Mouse (Mus musculus): ENCODE measurements around the gene Bmp6. TPM values are rescaled to one million over a fixed set of nuclear protein-coding genes. Genes with fewer than 3 reads are reported as not detected.

Gene Bmp6
- total RNA-seq, 2 experiments from 2014 or later, result 8.7 to 9.2 TPM

GRCm38 (mm10) chr13:38353420-38354255 lies 8.7 kb downstream of the Bmp6 start:
- DNase-seq (ENCODE audit: low spot score in 2 of 2), result no peak

DNA sequence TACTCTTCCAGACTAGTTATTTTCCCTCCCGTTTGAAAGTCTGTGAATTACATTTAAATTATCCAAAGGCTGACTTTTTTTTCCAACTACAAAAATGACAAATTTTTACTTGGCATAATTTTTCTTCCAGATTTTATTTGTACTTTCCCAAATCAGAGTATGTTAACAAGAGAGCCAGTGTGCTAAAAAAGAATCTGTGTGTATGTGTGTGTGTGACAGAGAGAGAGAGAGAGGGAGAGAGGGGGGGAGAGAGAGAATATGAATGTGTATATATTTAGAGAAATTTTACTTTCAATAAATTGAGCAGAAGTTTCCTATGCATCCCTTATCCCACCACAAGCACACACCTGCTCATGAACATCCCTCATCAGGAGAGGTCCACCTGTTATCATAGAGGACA lies 9.4 kb downstream of the Bmp6 start:
- DNase-seq (ENCODE audit: low spot score in 2 of 2), result no peak

DNA sequence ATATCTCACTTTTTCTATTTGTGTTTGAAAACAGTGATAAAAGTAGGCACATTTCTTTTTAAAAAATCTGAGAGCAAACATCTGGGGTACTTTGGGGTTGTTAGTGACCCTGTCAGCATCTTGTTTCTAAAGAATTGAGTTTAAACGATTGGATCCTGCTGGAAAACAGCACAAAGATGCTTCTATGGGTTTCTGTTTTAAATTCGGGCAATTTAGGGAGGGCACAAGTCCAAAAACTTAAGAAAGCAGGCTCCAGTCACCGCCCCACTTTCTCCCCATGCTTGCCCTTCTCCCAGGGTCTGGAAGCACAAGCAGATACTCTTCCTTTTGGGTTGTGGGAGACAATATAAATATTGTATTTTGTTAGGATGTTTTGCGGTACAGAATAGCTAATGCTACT lies 14.1 kb downstream of the Bmp6 start:
- DNase-seq (ENCODE audit: low spot score in 2 of 2), result no peak

DNA sequence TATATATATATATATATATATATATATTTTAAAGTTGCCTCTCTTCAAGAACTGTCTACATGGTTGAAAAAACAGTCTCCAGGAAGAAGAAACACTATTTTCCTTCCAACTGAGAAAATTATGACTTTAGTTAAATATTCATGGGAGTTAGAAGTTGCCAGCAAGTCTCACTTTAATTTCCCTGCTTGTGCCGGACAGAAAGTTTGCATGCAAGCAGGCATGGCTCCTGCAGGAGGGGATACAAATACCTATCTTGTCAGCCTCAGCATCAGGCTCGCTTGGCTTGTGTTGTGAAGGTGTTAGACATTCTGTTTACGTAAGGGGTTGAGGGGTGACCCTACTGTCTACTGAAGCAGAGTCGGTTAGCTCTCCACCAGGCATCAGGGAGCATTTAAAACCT lies 17.8 kb downstream of the Bmp6 start:
- no peak for DNase-seq (ENCODE audit: low spot score in 2 of 2)

DNA sequence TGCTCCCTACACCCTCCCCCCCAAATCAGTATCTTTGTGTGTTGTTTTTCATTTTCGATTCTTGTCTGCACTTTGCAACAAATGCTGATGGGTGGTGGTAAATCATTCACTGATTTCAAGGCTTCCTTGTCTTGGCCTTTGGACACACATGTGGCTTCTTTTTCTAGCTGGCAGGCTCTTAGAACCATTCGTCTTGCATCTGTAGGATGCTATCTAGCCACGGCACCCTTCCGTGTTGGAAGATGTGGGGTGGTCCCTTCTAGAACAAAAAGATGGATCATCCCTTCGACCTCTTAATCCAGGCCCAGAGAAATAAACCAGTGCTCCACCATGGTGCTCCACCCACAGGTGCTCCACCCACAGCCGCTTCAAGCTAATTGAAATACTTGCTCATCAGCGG lies 19.0 kb downstream of the Bmp6 start:
- no peak for DNase-seq (ENCODE audit: low spot score in 2 of 2)

DNA sequence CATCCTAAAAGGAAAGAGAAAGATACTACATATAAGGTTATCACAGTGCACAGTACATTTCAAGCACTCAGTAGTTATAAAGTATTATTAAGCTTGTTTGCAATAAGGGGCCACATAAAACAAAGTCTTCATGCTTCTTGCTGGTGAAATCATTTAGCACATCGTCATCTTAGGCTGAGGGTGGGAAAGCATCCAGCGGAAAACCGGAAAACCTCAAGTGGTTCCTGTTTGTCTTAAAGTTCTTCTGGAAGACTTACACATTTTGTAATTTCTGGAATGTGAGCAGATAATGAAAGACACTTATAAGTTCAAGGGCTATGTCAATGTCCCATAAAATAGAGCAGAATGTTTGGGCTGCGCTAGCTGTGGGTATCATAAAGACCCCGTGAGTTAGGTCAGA lies 24.7 kb downstream of the Bmp6 start:
- no peak for DNase-seq (ENCODE audit: low spot score in 2 of 2)

GRCm38 (mm10) chr13:38376071-38376470 lies 31.2 kb downstream of the Bmp6 start:
- DNase-seq (ENCODE audit: low spot score in 2 of 2), result no peak

- DNase-seq (ENCODE audit: low spot score in 2 of 2), result no peak
Measured at GRCm38 (mm10) chr13:38377355-38377754, 32.4 kb downstream of the Bmp6 start.

GRCm38 (mm10) chr13:38379806-38380205 lies 34.9 kb downstream of the Bmp6 start:
- DNase-seq (ENCODE audit: low spot score in 2 of 2), result no peak

DNA sequence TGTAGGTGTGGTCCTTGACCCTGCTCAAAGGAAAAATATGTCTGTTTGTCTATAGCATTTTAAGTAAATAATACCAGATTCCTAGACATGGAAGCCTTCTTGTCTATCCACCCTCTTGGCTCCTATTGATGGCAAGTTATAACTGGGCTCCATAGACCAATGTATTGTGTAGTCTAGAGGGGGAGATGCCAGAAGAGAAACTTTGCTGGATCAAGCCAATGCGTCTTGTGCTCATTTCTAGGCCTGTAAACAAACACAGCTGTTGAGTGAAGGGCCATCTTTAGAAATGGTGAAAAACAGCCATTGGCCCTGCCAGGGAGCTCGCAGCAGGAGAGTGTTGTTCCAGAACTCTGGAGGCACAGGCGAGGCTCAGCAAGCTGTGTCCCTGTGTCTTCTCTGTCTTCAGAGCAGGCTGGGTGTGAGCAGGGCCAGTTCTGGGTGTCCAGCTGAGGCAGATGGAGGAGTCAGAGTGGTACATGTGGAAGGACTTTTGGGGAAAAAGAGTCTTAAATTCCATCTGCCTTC lies 41.2 kb downstream of the Bmp6 start:
- no peak for DNase-seq (ENCODE audit: low spot score in 2 of 2)

- no peak for DNase-seq (ENCODE audit: low spot score in 2 of 2)
Measured at GRCm38 (mm10) chr13:38387453-38388040, 42.6 kb downstream of the Bmp6 start.

- DNase-seq (ENCODE audit: low spot score in 2 of 2), result no peak
Measured at GRCm38 (mm10) chr13:38393444-38393843, 48.5 kb downstream of the Bmp6 start.

GRCm38 (mm10) chr13:38395026-38395425 lies 50.1 kb downstream of the Bmp6 start:
- DNase-seq (ENCODE audit: low spot score in 2 of 2), result no peak

DNA sequence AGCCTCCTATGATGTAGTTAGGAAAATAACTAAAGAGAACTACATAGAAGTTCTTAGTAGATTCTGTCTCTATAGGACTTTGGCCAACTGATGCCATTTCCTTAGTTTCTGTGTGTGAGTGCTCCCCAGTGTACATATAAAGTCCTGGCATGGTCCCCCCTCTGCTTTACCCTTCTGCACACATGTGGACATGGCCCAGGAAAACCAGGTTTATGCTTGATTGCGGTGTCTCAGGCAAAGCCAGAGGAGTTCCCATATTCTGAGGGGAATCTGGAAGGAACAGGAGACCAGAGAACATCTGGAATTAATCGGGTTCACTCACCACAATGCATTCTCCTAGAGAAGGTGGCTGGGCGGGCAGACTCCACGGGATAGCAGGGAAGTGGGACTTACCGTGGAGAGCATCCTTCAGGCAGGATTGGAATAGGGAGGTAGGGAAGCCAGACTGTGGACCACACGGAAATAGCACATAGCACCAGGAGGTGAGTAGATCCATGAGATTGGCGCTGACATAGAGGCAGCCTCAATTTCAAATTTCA lies 52.2 kb downstream of the Bmp6 start:
- DNase-seq (ENCODE audit: low spot score in 2 of 2), result no peak

DNA sequence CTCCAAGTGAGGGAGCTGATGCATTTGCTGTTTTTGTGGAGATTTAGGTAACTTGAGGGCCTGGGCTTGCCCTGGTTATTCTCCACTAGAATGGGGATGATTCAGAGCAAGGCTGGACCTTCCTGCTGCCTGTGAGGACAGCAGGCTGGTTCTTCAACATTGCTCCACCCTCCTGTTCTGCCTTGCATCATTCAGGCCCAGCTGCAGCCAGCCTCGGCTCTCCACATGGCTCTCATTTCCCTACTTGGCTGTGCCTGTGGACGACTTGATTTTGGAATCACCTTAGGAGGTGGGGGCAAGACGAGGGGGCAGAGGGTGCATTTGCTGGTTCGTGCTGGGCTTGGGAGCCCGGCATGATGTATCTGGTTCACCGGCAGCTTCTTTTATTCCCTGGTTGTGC lies 53.8 kb downstream of the Bmp6 start:
- no peak for DNase-seq (ENCODE audit: low spot score in 2 of 2)

- DNase-seq (ENCODE audit: low spot score in 2 of 2), result no peak
Measured at GRCm38 (mm10) chr13:38400662-38401061, 55.8 kb downstream of the Bmp6 start.

- no peak for DNase-seq (ENCODE audit: low spot score in 2 of 2)
Measured at GRCm38 (mm10) chr13:38407611-38408315, 62.9 kb downstream of the Bmp6 start.

DNA sequence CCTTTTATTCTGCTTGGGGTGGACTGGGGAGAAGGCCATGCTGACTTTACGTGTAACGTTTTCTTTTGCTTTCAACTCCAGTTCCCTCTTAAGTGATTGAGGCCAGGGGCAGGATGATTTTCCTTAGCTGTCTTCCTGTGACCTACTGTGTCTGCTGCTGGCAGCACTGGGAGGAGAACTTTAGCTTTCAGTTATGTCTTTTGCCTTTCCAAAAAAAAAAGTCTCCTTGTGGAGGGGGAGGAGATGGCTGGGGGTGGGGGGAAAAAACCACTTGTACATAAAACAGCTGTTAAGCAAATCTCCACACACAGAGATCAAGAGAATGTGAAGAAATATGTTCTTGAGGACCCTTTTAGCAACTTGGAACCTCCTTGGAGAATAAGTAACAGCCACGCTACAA lies 63.7 kb downstream of the Bmp6 start:
- DNase-seq (ENCODE audit: low spot score in 2 of 2), result no peak

DNA sequence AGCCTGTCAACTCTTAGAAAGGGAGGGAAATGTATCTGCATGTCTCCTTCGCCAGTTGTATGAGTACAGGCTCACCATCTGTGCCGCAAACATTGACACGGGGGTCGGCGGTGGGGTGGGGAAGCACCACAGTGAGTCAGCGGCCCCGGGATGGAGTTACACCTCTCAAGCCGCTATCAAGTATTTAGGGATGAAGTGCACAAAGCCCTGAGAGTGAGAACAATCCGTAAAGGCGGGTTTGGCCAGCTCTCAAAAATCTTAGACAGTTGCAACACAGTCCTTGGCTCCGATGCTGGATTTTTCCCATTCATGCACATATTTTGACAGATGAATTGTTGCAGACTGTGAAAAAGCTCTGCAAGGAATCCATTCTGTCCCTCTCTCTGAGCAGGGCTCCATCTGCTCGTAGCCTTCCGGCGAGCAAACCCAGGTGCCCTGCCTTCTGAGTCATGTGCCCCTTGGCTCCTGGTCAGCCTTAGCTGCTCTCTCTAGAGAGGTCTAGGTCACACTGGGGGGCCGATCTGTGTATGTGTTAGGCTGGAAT lies 65.5 kb downstream of the Bmp6 start:
- DNase-seq (ENCODE audit: low spot score in 2 of 2), result peak; percentile 71 to 90

DNA sequence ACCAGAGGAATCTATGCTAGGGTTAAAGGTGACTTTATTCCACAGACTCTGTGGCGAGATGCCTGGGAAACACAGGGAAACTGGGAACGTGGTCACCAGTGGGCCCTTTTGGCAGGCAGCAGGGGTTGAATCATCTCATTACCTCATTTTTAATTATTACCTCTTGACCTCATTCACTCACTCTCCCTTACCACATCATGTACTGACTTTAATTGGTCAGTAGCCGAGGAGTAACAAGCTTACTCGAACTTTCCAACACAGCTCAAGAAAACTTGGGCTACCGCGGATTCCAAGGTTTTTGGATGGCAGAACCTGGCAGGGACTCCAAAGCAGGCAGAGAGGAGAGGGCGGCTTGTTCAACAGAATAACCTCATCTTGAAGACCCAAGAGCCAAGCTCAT lies 74.9 kb downstream of the Bmp6 start:
- no peak for DNase-seq (ENCODE audit: low spot score in 2 of 2)

- no peak for DNase-seq (ENCODE audit: low spot score in 2 of 2)
Measured at GRCm38 (mm10) chr13:38422491-38422890, 77.6 kb downstream of the Bmp6 start.

DNA sequence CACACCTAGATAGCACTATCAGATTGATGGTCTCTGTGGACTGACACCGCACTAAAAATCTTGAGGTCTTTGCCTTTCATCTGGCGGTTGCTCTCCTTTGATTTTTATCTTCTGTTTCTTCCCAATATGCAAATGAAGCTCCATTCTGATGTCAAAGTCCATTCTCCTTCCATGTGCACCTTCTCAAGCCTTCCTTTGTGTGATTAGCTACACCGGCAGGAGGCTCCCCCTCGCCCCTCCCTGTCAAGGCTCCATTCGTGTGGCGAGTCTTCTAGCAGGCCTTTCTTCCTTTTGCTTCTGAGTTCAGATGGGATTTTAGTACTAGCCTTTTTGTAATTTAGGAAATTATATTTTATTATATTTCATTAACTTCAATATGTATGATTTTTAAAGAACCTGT lies 80.4 kb downstream of the Bmp6 start:
- no peak for DNase-seq (ENCODE audit: low spot score in 2 of 2)
